Mouse (Mus musculus) testis, adult 2 months (tissue): ENCODE measurements at regions not wholly inside any gene's neighbourhood (a gene's known extent, or its start where the extent isn't known, plus 50 kb on each side); places are given as distances from the start of the nearest gene placed in this dataset.

ENCODE experiments used
- H3K27ac ChIP-seq: fragments of 200-500 bp; 2 replicates; pipeline ENCODE4 v1.5.1; 2012; ENCODE audit warnings: low read depth, low read length; ENCODE audit not compliant: control insufficient read depth, insufficient read depth
- H3K27me3 ChIP-seq: fragments of 200-500 bp; 2 replicates; pipeline ENCODE4 v1.6.1; 2012; ENCODE audit warnings: mild to moderate bottlenecking, low read length, moderate library complexity; ENCODE audit not compliant: control insufficient read depth, insufficient read depth
- H3K36me3 ChIP-seq: fragments of 200-500 bp; 2 replicates; pipeline ENCODE4 v1.6.1; 2012; ENCODE audit warnings: mild to moderate bottlenecking, low read length; ENCODE audit not compliant: control insufficient read depth, insufficient read depth
- H3K4me1 ChIP-seq: fragments of 200-500 bp; 2 replicates; pipeline ENCODE4 v1.6.1; 2012; ENCODE audit warnings: low read length; ENCODE audit not compliant: control insufficient read depth, insufficient read depth
- H3K4me3 ChIP-seq: fragments of 200-500 bp; 2 replicates; pipeline ENCODE4 v1.5.1; 2012; ENCODE audit warnings: low read depth, mild to moderate bottlenecking, low read length, moderate library complexity, mixed read lengths; ENCODE audit not compliant: control insufficient read depth
- CTCF ChIP-seq: fragments of 200-500 bp; IDR thresholded peaks from 2 replicates; pipeline ENCODE4 v1.5.1; 2012; ENCODE audit warnings: low read depth, mild to moderate bottlenecking, inconsistent platforms, low read length, moderate library complexity; ENCODE audit not compliant: control insufficient read depth, insufficient read depth, insufficient replicate concordance
- POLR2A ChIP-seq: fragments of 200-500 bp; IDR thresholded peaks from 2 replicates; pipeline ENCODE4 v1.6.1; 2012; ENCODE audit warnings: low read depth, mild to moderate bottlenecking, inconsistent platforms, low read length, moderate library complexity; ENCODE audit not compliant: control insufficient read depth

GRCm38 (mm10) chr12:69485652-69486651 lies 96.9 kb downstream of the Vcpkmt start:
- H3K4me3 ChIP-seq: no peak overlapping the region
- H3K27ac ChIP-seq: no peak overlapping the region
- no peak for TF ChIP-seq CTCF
- no peaks in the 10 kb centered on the region for H3K27me3 ChIP-seq
- H3K4me1 ChIP-seq: peaks cover 4% of the 10 kb centered on the region; the same call in 1 of the 2 replicates
- H3K36me3 ChIP-seq: no peaks in the 10 kb centered on the region

- Histone ChIP-seq H3K27me3 (no peaks in the 10 kb centered on the region), H3K4me1 (peaks cover 8% of the 10 kb centered on the region), H3K4me3 (no peak overlapping the region), H3K36me3 (no peaks in the 10 kb centered on the region), H3K27ac (no peak overlapping the region)
- no peak for TF ChIP-seq CTCF
Measured at GRCm38 (mm10) chr12:69481420-69481819, 101.4 kb downstream of the Vcpkmt start.

- no peaks in the 10 kb centered on the region for H3K36me3 ChIP-seq
- no peaks in the 10 kb centered on the region for H3K27me3 ChIP-seq
- no peak for TF ChIP-seq POLR2A
- TF ChIP-seq CTCF: no peak
- H3K4me3 ChIP-seq: no peak overlapping the region
- peaks cover 10% of the 10 kb centered on the region for H3K4me1 ChIP-seq
- no peak overlapping the region for H3K27ac ChIP-seq
Measured at GRCm38 (mm10) chr12:69476631-69477091, 104.4 kb upstream of the Gm9887 start.

GRCm38 (mm10) chr12:69476131-69476530 lies 103.9 kb upstream of the Gm9887 start:
- Histone ChIP-seq H3K36me3 (no peaks in the 10 kb centered on the region), H3K4me3 (no peak overlapping the region), H3K27ac (no peak overlapping the region), H3K27me3 (no peaks in the 10 kb centered on the region), H3K4me1 (peaks cover 10% of the 10 kb centered on the region)
- TF ChIP-seq POLR2A (no peak), CTCF (no peak)

GRCm38 (mm10) chr12:69474916-69475661 lies 102.8 kb upstream of the Gm9887 start:
- Histone ChIP-seq H3K27ac (no peak overlapping the region), H3K4me1 (peaks cover 10% of the 10 kb centered on the region), H3K4me3 (no peak overlapping the region), H3K27me3 (no peaks in the 10 kb centered on the region), H3K36me3 (no peaks in the 10 kb centered on the region)
- no peak for TF ChIP-seq CTCF
- no peak for TF ChIP-seq POLR2A

- Histone ChIP-seq H3K27me3 (no peaks in the 10 kb centered on the region), H3K36me3 (no peaks in the 10 kb centered on the region), H3K4me1 (peaks cover 10% of the 10 kb centered on the region), H3K4me3 (no peak overlapping the region), H3K27ac (no peak overlapping the region)
- no peak for TF ChIP-seq CTCF
- no peak for TF ChIP-seq POLR2A
Measured at GRCm38 (mm10) chr12:69474141-69474915, 102.1 kb upstream of the Gm9887 start.
